Mouse (Mus musculus) stomach, postnatal 0 days (tissue): ENCODE data around the gene Fstl4.

Experiments
- CTCF ChIP-seq: IDR thresholded peaks from 2 replicates; pipeline ENCODE4 v1.5.1; 2016; ENCODE audit warnings: antibody characterized with exemption, low read depth, mild to moderate bottlenecking, moderate library complexity
- EP300 ChIP-seq: optimal IDR thresholded peaks from 2 replicates; pipeline ENCODE3; 2016; ENCODE audit warnings: antibody characterized with exemption

- TF ChIP-seq CTCF = no peak
- no peak for TF ChIP-seq EP300
Observed at GRCm38 (mm10) chr11:53140196-53140595, 375.8 kb downstream of the Fstl4 start.
